Mouse (Mus musculus) cerebellum, adult (tissue): ENCODE data around the gene Ccdc157.
"Not testable (repeated sequence)": the region's sequence is repeated elsewhere in the genome, so short reads cannot be mapped to it uniquely, and the experiment has no call there.

Experiments
- ATAC-seq: cut with Nextera tagmentation; 2 replicates; pipeline ENCODE4 v1.9.2; 2017; ENCODE audit warnings: mild to moderate bottlenecking, moderate library complexity, mixed read lengths; ENCODE audit not compliant: insufficient number of reproducible peaks, low FRiP score, low TSS enrichment

Ccdc157 gene

DNA sequence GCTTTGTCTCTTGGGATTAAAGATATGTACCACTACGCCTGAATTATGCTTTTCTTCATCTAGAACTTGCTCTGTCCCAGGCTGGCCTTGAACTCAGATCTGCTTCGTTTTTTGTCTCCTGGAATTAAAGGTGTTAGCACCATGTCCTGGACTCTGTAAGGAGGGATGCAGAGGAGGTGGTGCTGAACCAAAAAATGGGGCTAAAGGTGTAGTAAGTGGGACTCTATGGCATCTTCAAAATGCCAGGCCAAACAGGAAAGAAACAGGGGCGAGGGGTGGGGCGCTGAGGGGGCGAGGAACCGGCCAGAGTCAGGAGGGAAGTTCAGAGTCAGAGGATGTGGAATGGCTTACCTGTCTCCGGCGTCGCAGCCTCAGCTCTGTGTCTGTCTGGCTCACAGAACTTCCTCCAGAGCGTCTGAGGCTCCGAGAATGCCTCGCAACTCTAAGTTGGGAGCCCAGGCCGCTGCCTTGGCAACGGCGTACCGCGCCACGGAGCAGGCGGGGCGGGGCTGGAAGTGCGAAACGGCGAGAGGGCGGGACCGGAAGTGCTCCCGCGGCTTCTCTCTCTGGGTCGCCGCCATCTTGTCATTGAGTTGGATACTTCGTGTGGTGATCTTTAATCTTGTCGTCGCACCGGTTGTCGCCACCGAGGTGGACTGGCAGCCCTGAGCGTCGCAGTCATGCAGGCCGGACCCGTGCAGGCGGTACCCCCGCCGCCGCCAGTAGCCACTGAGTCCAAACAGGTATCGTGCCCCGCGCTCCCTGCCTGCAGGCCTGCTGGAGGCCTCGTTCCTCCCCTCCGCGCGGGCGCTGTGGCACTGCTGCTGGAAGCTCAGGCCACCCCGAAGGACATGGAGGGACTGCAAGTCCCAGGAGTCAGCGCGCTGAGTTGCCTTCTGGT is at the start of gene Ccdc157, which contains the start of gene Sf3a1:
Gene Ccdc157 (minus strand): TSS at position 486 of the 901 bp plus-strand sequence.
Gene Sf3a1 (plus strand): TSS at position 543 of the 901 bp plus-strand sequence.
- peak; percentile 94 for ATAC-seq

DNA sequence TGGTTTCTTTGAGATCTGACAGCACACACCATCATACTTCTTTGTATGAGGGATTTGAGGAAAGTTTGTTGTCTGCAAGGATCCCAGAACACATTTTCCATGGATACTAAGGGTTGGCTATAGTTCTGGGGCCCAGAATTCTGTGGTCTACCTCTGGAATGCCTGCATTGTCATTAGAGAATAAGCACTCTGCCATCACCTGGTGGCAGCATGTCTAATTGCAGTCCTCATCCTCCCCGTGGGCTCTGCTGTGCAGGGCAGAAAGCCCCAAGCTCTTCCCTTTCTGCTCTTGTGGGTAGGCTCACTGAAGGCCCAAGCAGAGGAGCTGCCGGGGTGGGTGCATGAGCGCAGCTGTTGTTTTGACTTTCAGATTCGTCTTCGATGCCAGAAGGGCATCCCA is 49.5 kb upstream of the Ccdc157 start:
- ATAC-seq: no peak

DNA sequence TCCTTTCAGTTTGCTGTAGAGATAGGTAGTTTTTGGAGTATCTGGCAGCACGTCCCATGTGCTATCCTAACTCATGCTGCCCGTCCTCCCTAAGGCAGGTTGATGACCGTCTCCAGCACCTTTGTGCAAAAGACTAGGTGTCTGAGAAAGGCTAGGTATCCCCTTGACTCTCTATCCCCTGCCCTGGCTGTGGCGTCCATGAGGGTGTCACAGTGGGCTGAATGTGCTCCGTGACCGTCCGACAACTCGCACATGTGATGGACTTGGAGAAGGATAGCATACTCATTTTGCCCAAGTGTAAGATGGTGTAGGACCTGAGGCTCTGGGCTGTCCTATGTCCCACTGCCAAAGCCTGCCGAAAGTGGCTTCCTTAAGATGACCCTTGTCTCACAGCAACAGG is 47.6 kb upstream of the Ccdc157 start:
- ATAC-seq: no peak

DNA sequence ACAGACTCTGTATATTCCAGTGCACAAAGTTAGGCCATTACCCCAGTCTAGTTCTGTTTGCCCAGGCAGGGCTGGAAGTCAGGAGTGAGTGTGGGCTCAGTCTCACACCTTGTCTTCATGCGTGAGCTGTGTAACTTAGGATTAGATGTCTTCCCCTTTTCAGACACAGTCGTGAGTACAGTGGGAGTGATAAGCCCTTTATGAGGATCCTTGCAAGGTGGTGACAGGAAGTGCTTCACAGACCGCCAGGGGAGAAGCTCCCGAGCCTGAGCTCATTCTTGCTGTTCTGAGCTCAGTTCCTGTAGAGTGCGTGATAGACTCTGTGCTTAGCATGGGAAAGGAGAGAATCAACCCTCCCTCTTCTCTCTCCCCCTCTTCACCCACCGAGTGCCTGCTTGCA is 46.5 kb upstream of the Ccdc157 start:
- ATAC-seq: no peak

DNA sequence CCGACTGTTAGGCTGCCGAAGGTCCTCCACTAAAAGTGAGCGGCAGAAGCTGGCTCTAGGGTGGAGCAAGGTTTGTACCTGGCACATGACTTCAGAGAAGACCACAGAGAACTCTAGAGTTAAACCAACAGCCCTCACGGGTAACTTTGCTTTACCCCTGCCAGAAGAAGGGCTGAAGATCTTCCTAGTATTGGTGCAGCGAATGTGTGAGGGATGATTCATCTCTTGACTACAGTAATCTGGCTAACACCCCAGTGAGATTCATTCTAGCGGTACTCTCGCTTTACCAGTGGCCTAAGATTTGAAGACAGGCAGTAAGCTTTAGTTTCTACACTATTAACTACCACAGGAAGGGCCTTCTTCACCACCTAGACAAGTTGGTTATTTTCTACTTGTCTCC is 45.9 kb upstream of the Ccdc157 start:
- no peak for ATAC-seq

DNA sequence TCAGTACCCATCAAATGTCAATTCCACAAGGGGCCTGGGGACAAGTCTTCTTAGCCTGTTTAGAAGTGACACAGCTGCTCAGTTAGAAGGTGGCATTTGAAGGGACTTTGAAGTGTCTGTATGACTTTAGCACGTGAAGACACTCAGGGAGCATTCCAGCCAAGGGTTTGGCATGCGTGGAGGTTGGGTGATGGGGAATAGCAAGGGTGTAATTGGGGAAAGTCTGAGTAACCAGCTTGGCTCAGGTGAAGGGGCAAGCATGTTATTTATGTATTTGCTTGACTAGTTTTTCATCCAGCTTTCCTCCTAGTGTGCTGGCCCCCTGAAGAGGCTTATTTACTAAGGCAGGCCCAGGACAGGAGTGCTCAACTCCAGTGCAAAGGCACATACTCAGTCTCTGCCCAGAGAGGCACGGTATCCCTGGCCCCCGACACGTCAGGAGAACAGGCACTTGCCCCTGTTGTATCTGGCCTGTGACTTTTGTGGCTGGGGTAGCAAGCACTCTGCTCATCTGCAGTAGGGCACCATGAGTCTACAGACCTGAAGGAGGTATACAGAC is 45.1 kb upstream of the Ccdc157 start:
- no peak for ATAC-seq

DNA sequence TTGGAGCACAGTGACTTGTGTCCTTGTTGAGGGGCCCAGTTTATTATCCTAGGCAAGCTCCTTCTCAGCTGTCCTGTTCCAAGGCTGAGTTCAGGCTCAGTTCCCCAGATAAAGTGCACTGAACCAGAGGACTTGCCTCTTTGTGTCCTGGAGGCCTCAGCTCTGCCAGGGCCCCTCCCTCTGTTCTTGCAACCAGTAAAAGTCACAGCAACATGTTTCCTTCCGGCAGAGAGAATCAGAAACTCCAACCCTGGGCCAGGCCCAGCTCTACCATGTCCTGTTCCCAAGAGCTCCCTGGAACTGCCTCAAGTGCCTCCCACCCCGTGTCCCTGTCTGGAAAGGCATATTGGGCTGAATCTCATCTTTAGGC is 43.6 kb upstream of the Ccdc157 start:
- no peak for ATAC-seq

DNA sequence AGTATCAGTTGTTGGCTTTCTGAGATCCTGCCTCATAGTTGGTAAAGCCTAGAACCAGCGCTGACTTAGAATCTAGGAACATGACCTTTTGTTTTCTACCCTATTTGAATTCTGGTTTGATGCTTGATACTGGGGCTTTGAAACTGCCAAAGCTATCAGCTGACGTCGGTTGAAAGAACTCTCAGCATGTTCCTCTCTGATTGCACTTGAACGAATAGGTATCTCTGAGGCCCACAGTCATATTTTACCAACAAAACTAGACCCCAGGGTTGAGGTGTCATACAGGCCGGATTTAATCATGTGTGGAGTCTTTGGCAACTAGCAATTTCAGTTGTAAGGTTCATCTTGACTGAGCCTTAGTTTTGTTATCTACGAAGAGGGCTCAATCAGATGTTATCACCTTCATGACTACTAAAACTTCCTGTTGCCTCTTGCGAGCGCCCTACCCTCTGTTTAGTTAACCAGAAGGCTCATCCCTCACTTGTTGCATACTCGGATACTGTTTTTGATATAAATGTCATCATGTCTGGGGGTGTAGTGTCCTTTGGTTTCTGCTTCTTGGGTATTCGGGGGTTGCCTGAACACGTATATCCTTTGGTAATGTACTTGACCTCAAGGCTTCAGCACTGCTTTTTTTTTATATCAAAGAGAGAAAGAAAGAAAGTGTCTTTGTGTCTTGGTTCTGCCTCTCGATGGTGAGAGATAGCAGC is 43.1 kb upstream of the Ccdc157 start:
- no peak for ATAC-seq

DNA sequence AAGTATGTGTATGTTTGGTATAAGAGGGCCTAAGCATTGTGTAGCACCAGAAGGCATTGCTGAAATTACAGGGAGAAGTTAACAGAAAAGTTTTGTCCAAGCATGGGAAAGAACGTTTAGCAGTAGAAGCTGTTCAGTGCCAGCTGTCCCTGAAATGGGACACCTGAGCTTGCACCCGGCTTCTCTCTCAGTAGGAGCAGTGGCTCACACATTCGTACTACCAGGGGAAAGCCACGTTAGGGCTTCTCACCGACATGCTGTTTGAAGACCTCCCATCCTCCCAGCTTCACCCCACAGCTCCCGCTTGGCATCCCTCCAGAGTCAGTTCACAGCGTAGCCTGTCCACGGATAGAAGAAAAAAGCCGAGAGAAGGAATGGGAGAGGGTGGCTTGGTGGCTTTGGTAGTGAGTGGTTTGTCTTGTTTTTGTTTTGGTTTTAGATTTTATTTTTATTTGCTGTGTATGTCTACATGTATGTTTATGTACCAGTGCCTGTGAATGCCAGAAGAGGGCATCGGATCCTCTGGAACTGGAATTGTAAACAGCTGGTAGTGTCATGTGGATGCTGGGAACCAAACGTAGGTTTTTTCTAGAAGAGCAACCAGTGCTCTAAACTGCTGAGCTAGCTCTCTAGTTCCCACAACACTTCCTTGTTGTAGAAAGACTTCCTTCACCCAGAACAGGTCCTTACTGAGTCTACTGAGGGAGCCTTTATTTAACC is 42.0 kb upstream of the Ccdc157 start:
- no peak for ATAC-seq

DNA sequence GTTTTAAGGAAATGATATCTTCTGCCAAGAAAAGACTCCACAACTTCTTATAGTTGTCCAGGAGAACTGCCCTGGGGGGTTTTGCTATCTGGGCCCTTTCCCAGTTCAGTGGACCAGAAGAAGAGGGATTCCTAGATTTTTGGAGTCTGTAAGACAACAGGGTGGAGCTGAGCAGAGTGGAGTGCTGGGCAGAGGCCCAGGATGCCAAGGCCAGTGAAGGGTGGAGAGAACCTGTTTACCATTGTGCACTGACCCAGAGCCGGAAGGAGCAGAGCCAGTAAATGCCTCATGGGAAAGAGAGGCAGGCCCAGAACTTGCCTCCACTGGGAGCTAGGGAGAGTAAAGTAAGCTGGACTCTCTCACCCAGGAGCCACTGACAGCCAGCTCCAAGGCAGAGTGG is 37.6 kb upstream of the Ccdc157 start:
- ATAC-seq: no peak

DNA sequence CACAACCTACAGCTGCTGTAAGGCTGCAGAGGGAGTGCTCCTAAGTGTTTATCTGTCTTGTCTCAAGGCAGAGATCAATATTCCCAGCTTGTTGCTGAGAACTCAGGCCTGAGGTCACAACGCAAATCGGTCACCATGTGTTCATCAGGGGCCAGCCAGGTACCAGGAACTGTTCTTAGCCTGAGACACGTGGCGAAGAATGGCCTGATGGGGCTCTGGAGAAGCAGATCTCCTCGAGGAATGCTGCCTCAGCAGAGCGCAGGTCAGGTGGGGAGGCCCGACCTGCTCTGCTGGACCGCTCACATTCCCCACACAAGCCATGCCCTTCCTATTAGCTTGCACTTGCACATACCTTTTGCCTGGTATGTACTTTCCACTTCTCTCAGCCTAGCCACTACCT is 36.5 kb upstream of the Ccdc157 start:
- ATAC-seq: no peak

DNA sequence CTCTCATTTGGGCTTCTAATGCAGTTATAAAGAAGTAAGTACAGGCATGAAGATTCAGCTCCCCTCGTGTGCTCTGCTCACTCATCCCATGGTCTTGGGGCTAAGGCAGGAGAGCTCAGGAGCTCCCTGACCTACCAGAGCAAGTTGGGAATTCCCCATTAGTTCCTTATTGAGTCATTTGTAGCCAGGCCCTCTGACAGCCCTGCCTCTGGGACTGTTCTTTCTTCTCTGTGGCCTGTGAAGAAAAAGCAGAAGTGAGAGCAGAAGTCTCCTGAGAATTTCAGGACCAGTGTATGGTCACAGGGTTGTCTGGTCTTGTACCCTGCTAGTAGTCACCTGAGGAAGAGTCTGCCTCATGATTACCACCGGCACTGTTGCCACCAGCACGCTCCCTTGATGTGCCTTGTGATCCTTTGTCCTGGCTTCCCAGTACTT is 35.5 kb upstream of the Ccdc157 start:
- ATAC-seq: no peak

DNA sequence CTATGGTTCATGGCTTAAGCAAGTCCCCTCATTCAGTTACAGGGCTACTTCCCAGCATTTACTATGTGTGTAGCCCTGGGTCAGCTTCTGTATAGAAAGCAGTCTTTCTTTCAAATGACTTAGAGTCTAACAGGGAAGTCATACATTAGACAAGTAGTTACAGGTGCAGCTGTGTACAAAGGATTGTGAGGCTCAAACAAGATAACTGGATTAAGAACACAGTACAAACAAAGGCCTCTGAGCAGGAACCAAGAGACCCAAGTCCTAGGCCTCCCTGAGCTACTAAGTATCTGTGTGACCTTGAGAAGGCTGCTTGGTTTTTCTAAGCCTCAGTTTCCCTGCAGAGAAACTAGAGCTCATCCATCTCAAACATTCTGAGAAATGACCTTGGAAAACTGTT is 33.3 kb upstream of the Ccdc157 start:
- no peak for ATAC-seq

DNA sequence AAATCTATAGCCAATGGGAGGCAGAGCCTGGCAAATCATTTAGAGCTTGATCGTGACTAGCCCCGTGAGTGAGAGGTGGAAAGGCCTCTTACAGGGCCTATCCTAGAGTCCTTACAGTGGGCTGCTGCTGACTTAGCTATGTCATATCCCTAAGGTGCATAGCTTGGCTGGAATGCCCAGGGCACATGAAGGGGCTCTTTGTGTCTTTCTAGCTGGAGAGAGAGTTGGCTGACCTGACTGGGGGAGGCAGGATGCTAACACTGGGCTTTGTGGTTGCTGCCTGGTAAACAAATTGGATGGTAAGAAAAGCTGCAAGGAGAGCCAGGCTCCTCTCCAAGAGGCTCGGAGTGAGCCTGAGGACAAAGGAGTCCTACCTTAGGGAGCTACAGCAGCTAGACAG is 32.7 kb upstream of the Ccdc157 start:
- ATAC-seq: no peak

DNA sequence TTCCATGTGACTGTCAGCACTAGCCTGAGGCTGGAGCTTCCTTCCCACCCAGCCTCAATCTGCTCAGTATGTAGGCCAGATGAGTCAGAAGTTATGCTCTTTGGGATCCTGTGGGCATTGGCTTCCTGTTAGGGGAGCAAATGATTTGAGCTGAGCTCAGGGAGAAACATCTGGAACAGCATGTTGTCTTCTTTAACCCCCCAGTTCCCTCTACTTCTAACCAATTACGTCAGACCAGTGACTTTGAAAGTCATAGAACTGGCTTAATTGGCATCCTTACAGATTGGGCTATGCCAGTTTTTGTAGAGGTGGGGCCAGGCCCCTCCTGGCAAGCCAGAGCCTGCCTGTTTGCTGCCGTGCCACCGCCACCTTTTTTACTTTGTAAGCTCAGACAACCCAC is 30.6 kb upstream of the Ccdc157 start:
- ATAC-seq: no peak

DNA sequence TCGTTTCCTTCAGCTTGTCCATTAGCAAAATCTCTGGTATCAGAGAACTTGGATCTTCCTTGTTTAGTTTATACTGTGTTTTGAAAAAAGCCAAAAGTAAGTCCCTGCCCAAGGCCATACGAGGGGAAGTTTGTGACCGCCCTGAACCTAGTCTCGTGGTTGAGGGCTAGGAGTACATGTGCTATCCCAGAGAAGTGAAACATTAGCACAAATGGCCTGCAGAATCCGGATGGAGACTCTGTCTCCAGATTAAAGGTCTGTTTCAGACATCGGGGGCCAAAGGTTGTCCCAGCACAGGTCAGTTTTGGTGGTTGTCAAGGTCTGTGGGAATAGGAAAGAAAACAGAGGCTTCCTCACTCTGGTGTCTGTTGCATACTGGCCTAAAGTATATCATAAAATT is 29.1 kb upstream of the Ccdc157 start:
- no peak for ATAC-seq

DNA sequence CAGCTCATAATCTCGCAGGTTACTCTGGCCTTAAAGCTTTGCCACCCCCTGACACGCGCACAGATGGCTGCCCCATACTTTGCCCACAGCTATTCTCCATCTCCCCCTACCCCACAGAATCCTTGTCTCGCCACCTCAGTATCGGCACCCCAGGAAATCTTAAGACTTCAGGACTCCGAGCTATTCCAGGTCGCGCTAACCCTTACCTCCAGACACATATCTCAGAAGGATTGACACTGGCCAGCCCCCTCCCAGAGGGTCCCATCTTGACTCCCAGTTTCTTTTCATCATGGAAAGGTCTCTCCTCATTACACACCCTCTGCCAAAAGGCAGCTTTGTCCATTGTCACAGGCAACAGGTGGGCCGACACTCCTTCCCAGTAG is 27.2 kb upstream of the Ccdc157 start:
- ATAC-seq: no peak

DNA sequence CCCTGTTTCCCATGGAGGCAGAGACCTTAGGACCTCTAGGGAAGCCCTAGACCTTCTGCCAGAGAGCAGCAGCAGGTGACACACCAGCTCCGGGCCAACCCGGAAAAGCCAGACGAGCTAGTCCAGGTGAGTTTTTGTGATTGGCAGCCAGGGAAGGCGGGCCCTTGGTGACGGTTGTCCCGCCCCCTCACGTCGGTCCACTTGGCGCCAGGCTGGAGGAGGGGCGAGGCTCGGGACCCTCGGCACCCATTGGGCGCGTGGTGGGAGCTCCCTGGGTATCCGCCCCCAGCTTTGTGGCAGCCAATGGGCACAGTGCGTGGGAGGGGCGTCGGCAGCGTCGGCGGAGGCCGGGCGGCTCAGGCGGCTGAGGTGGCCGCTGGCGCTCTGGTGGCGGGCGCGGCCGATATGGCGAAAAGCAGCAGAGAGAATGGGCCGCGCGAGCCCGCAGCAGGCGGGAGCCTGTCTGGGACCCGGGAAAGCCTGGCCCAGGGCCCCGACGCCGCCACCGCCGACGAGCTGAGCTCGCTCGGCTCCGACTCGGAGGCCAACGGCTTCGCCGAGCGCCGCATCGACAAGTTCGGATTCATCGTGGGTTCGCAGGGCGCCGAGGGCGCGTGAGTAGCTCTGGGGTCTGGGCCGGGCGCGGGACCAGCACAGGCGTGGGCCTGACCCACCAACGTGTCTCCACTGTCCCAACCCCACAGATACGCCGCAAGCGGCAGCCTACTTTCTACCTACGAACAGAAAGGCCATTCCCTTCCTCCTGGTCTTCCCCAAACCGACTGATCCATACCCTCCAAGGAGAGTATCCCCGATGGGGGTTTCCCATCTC is 26.6 kb upstream of the Ccdc157 start, which contains the start of gene Tbc1d10a:
Gene Tbc1d10a (plus strand): TSS at position 304 of the 832 bp plus-strand sequence.
- peak; percentile 98 for ATAC-seq

DNA sequence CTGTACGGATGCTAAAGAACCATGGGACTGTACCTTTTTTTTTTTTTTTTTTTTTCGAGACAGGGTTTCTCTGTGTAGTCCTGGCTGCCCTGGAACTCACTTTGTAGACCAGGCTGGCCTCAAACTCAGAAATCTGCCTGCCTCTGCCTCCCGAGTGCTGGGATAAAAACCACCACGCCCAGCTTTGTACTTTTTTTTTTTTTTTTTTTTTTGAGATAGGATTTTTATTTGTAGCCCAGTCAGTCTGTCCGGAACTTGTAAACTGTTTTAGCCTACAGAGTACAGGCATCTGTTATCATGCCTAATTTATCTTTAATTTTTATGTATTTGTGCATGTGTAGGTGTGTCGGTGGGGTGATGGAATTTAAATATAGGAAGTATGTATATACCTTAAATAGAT is 25.4 kb upstream of the Ccdc157 start:
- not testable (repeated sequence) for ATAC-seq
